Mouse (Mus musculus) B cell, adult 67 days (primary cell): ENCODE data around the gene Upk2. TPM values are rescaled to one million over a fixed set of nuclear protein-coding genes. Genes with fewer than 3 reads are reported as not detected.

Experiments used
- total RNA-seq, 2 experiments: library from RNA; stranded (reverse); gene quantifications; 4 replicates each; pipeline ENCODE4 v1.2.4; 2023

Upk2 gene
- total RNA-seq = not detected

GRCm38 (mm10) chr9:44454891-44455220, at the start of gene Upk2:
Gene Upk2 (minus strand): TSS chr9:44454976.

GRCm38 (mm10) chr9:44482552-44482951, 27.8 kb upstream of the Upk2 start, which contains the start of gene Bcl9l:
Gene Bcl9l (plus strand): TSS chr9:44482825.

GRCm38 (mm10) chr9:44440961-44441360, 13.8 kb downstream of the Upk2 start, which contains the start of gene Foxr1:
Gene Foxr1 (minus strand): TSS chr9:44441136.

GRCm38 (mm10) chr9:44418519-44419385, 36.0 kb downstream of the Upk2 start, which contains the start of gene Ccdc84:
Gene Ccdc84 (minus strand): TSS chr9:44418569.

GRCm38 (mm10) chr9:44406906-44407751, 47.6 kb downstream of the Upk2 start, which contains the start of the genes Rps25 and Trappc4:
Gene Rps25 (plus strand): TSS chr9:44407139.
Gene Trappc4 (minus strand): TSS chr9:44407600.

Other genes starting within 250 kb of the Upk2 start
- 100 to 1,000 TPM; 147 to 153 TPM for gene Cbl, start 220.9 kb downstream of the Upk2 start, total RNA-seq
- gene Ccdc153, start 214.3 kb downstream of the Upk2 start, total RNA-seq = not detected
- gene Pdzd3, start 203.5 kb downstream of the Upk2 start, total RNA-seq = not detected
- 1 to 10 TPM; 4.1 to 4.4 TPM for gene Nlrx1, start 186.4 kb downstream of the Upk2 start, total RNA-seq
- gene Abcg4, start 166.4 kb downstream of the Upk2 start, total RNA-seq = not detected
- gene Hinfp, start 149.3 kb downstream of the Upk2 start, total RNA-seq = 10 to 100 TPM; 69.0 to 69.1 TPM
- gene C2cd2l, start 134.7 kb downstream of the Upk2 start, total RNA-seq = 10 to 100 TPM; 19.9 to 22.5 TPM
- 10 to 100 TPM; 10.5 to 11.6 TPM for gene Dpagt1, start 129.0 kb downstream of the Upk2 start, total RNA-seq
- 10 to 100 TPM; 38.2 to 42.1 TPM for gene H2afx, start 120.3 kb downstream of the Upk2 start, total RNA-seq
- 10 to 100 TPM; 22.0 to 24.0 TPM for gene Hmbs, start 110.7 kb downstream of the Upk2 start, total RNA-seq
- 10 to 100 TPM; 65.8 to 68.3 TPM for gene Vps11, start 93.3 kb downstream of the Upk2 start, total RNA-seq
- gene Hyou1, start 75.5 kb downstream of the Upk2 start, total RNA-seq = 10 to 100 TPM; 88.3 to 93.5 TPM
- gene Slc37a4, start 58.1 kb downstream of the Upk2 start, total RNA-seq = 10 to 100 TPM; 22.9 to 26.0 TPM
- gene Rps25, start 47.8 kb downstream of the Upk2 start, total RNA-seq = 1,000 to 10,000 TPM; 2,410 to 2,500 TPM
- gene Trappc4, start 47.4 kb downstream of the Upk2 start, total RNA-seq = 10 to 100 TPM; 64.2 to 64.3 TPM
- gene Ccdc84, start 36.4 kb downstream of the Upk2 start, total RNA-seq = 10 to 100 TPM; 49.3 to 53.9 TPM
- gene Foxr1, start 13.8 kb downstream of the Upk2 start, total RNA-seq = not detected
- gene Bcl9l, start 27.8 kb upstream of the Upk2 start, total RNA-seq = 100 to 1,000 TPM in 1 of 2 experiments, 10 to 100 TPM in 1; 95.2 to 106 TPM
- 100 to 1,000 TPM; 294 to 344 TPM for gene Cxcr5, start 106.9 kb upstream of the Upk2 start, total RNA-seq
- gene Ddx6, start 149.9 kb upstream of the Upk2 start, total RNA-seq = 100 to 1,000 TPM; 309 to 312 TPM
- gene Treh, start 218.3 kb upstream of the Upk2 start, total RNA-seq = not detected